Mouse (Mus musculus): ENCODE data around the gene Cdc34. TPM values are rescaled to one million over a fixed set of nuclear protein-coding genes. Genes with fewer than 3 reads are reported as not detected.

The Cdc34 gene
- polyA plus RNA-seq, 1 experiment: 117 TPM

- H3K4me1 ChIP-seq (ENCODE audit: control insufficient read depth, insufficient read depth, low read length): peaks cover 3% of the 10 kb centered on the region; the same call in 1 of the 2 replicates
- H3K4me3 ChIP-seq (ENCODE audit: insufficient read depth, low read length): no peak overlapping the region
- TF ChIP-seq POLR2A (IDR thresholded peaks at IDR 0.05; ENCODE audit: low read depth, low read length) (no peak), CTCF (IDR thresholded peaks at IDR 0.05; ENCODE audit: borderline replicate concordance, insufficient read depth, low read length) (no peak)
- H3K27ac ChIP-seq (ENCODE audit: insufficient read depth, low read length): no peak overlapping the region
These were observed 30.0 kb downstream of the Cdc34 start for GRCm38 (mm10) chr10:79712029-79712428.

GRCm38 (mm10) chr10:79712499-79713126 is 30.6 kb downstream of the Cdc34 start:
- TF ChIP-seq POLR2A (IDR thresholded peaks at IDR 0.05; ENCODE audit: low read depth, low read length) (no peak), CTCF (IDR thresholded peaks at IDR 0.05; ENCODE audit: borderline replicate concordance, insufficient read depth, low read length) (peak; percentile 51; the same call in 1 of the 2 replicates)
- H3K4me1 ChIP-seq (ENCODE audit: control insufficient read depth, insufficient read depth, low read length): no peaks in the 10 kb centered on the region
- no peak overlapping the region for H3K4me3 ChIP-seq (ENCODE audit: insufficient read depth, low read length)
- H3K27ac ChIP-seq (ENCODE audit: insufficient read depth, low read length): no peak overlapping the region

GRCm38 (mm10) chr10:79713163-79713562 is 31.2 kb downstream of the Cdc34 start:
- no peaks in the 10 kb centered on the region for H3K4me1 ChIP-seq (ENCODE audit: control insufficient read depth, insufficient read depth, low read length)
- no peak overlapping the region for H3K4me3 ChIP-seq (ENCODE audit: insufficient read depth, low read length)
- no peak overlapping the region for H3K27ac ChIP-seq (ENCODE audit: insufficient read depth, low read length)
- no peak for TF ChIP-seq CTCF (IDR thresholded peaks at IDR 0.05; ENCODE audit: borderline replicate concordance, insufficient read depth, low read length)
- peak; percentile 41 for TF ChIP-seq POLR2A (IDR thresholded peaks at IDR 0.05; ENCODE audit: low read depth, low read length)

GRCm38 (mm10) chr10:79714996-79715395 is 33.0 kb downstream of the Cdc34 start:
- Histone ChIP-seq H3K4me3 (ENCODE audit: insufficient read depth, low read length) (no peak overlapping the region), H3K4me1 (ENCODE audit: control insufficient read depth, insufficient read depth, low read length) (no peaks in the 10 kb centered on the region), H3K27ac (ENCODE audit: insufficient read depth, low read length) (no peak overlapping the region)
- TF ChIP-seq POLR2A (IDR thresholded peaks at IDR 0.05; ENCODE audit: low read depth, low read length) (no peak), CTCF (IDR thresholded peaks at IDR 0.05; ENCODE audit: borderline replicate concordance, insufficient read depth, low read length) (no peak)

GRCm38 (mm10) chr10:79716254-79716987 is 34.4 kb downstream of the Cdc34 start, which contains the start of gene Hcn2:
TSS of gene Hcn2 (plus strand) at chr10:79716634.
- Histone ChIP-seq H3K4me3 (ENCODE audit: insufficient read depth, low read length) (peak within 1 kb of the TSS; percentile 40), H3K4me1 (ENCODE audit: control insufficient read depth, insufficient read depth, low read length) (no peaks in the 10 kb centered on the region)
- TF ChIP-seq POLR2A (IDR thresholded peaks at IDR 0.05; ENCODE audit: low read depth, low read length): no peak
- TF ChIP-seq CTCF (IDR thresholded peaks at IDR 0.05; ENCODE audit: borderline replicate concordance, insufficient read depth, low read length): no peak

GRCm38 (mm10) chr10:79716988-79717355 is 35.0 kb downstream of the Cdc34 start:
- H3K4me1 ChIP-seq (ENCODE audit: control insufficient read depth, insufficient read depth, low read length): no peaks in the 10 kb centered on the region
- no peak overlapping the region for H3K27ac ChIP-seq (ENCODE audit: insufficient read depth, low read length)
- TF ChIP-seq CTCF (IDR thresholded peaks at IDR 0.05; ENCODE audit: borderline replicate concordance, insufficient read depth, low read length) (no peak), POLR2A (IDR thresholded peaks at IDR 0.05; ENCODE audit: low read depth, low read length) (no peak)
- peak overlapping the region; percentile 40 for H3K4me3 ChIP-seq (ENCODE audit: insufficient read depth, low read length)

More at GRCm38 (mm10) chr10:79716254-79716987, 34.4 kb downstream of the Cdc34 start, which contains the start of gene Hcn2:
- H3K27ac ChIP-seq (ENCODE audit: insufficient read depth, low read length): no peak within 1 kb of the TSS

- Histone ChIP-seq H3K27ac (ENCODE audit: insufficient read depth, low read length) (no peak overlapping the region), H3K4me1 (ENCODE audit: control insufficient read depth, insufficient read depth, low read length) (no peaks in the 10 kb centered on the region), H3K4me3 (ENCODE audit: insufficient read depth, low read length) (no peak overlapping the region)
- TF ChIP-seq POLR2A (IDR thresholded peaks at IDR 0.05; ENCODE audit: low read depth, low read length) (no peak), CTCF (IDR thresholded peaks at IDR 0.05; ENCODE audit: borderline replicate concordance, insufficient read depth, low read length) (no peak)
These were observed 35.8 kb downstream of the Cdc34 start for GRCm38 (mm10) chr10:79717640-79718357.

GRCm38 (mm10) chr10:79721089-79721488 is 39.1 kb downstream of the Cdc34 start:
- H3K4me1 ChIP-seq (ENCODE audit: control insufficient read depth, insufficient read depth, low read length): no peaks in the 10 kb centered on the region
- TF ChIP-seq CTCF (IDR thresholded peaks at IDR 0.05; ENCODE audit: borderline replicate concordance, insufficient read depth, low read length): no peak
- no peak for TF ChIP-seq POLR2A (IDR thresholded peaks at IDR 0.05; ENCODE audit: low read depth, low read length)
- H3K27ac ChIP-seq (ENCODE audit: insufficient read depth, low read length): no peak overlapping the region
- no peak overlapping the region for H3K4me3 ChIP-seq (ENCODE audit: insufficient read depth, low read length)

GRCm38 (mm10) chr10:79723047-79723446 is 41.1 kb downstream of the Cdc34 start:
- H3K27ac ChIP-seq (ENCODE audit: insufficient read depth, low read length): no peak overlapping the region
- H3K4me1 ChIP-seq (ENCODE audit: control insufficient read depth, insufficient read depth, low read length): no peaks in the 10 kb centered on the region
- no peak overlapping the region for H3K4me3 ChIP-seq (ENCODE audit: insufficient read depth, low read length)
- TF ChIP-seq POLR2A (IDR thresholded peaks at IDR 0.05; ENCODE audit: low read depth, low read length) (no peak), CTCF (IDR thresholded peaks at IDR 0.05; ENCODE audit: borderline replicate concordance, insufficient read depth, low read length) (no peak)
